Mouse (Mus musculus): Measurements from ENCODE around the gene Wdr13.
"Not testable (repeated sequence)": the region's sequence is repeated elsewhere in the genome, so short reads cannot be mapped to it uniquely, and the experiment has no call there.

Gene Wdr13

DNA sequence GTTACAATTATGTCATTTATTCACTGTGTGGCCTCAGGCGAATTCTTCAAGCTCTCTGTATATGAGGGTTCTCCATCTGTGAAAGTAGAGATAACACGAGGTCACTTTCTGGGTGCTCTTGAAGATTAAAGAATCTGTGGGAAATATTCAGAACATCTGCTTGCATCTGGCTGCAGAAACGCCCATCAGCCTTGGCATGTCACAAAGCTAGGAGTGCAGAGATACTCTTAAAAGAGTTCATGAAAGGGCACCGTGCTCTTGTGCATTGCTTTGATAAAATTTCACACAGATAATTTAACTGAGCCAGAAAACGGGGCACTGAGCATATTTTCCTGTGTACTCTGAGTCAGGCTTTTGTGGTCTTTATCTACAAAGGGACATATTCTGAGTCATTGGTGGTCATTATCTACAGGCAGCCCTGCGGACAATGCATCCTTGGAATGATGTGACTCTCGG lies 30.5 kb downstream of the Wdr13 start:
- DNase-seq, result no peak

DNA sequence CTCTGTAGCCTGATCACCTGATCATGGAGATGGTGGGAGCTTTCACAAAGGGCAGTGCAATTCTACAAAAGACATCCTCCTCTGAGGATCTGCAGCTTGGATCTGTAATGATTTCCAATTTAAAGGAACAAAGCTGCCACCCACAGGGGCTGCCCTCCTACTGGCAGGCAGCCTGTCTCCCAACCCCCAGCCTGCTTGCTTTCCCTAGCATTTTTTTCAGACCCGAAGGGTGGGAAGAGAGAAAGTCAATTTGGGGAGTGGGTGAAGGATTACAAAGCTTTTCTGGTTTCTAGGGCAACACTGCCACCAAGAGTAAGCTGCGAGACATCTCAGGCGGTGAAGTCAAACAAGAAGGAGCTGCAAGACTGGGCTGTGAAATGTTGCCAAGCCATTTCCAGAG lies 31.7 kb downstream of the Wdr13 start:
- DNase-seq, result peak; percentile 10 to 15

- no peak for DNase-seq
Measured at GRCm38 (mm10) chrX:8099435-8099834, 33.3 kb downstream of the Wdr13 start.

DNA sequence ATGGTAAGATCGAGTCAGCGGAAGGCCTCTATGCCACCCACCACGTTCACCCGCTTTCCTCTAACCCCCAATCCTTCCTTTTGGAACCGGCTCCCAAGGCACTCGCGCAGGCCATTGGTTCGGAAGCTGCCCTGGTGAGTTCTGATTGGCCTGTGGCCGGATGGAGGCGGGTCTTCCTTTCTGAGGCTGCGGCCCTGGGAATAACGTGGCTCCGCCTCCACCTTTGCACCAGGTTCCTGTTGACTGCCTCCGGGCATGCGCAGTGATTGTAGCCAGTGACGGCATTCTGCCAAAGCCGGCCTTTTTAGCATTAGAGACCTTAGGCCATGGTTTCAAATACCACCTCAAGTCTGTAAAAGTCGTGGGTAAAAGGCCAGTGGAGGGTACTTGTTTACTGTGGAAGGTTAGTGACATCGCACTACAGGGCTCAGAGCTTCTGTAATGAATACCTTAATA lies 35.9 kb downstream of the Wdr13 start:
- DNase-seq, result peak; percentile 94 to 97

- DNase-seq, result peak; percentile 83 to 93
Measured at GRCm38 (mm10) chrX:8096068-8096786, 36.5 kb downstream of the Wdr13 start.

- peak; percentile 14 to 30 for DNase-seq
Measured at GRCm38 (mm10) chrX:8095546-8095945, 37.1 kb downstream of the Wdr13 start.

DNA sequence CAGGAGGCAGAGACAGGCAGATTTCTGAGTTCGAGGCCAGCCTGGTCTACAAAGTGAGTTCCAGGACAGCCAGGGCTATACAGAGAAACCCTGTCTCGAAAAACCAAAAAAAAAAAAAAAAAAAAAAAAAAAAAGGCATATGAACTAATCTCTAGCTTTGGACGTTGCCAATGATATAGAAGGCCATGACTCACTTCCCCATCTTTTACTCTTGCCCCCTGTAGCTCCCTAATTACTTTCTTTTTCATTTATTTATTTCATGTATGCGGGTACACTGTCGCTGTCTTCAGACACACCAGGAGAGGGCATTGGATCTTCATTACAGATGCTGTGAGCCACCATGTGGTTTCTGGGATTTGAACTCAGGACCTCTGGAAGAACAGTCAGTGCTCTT lies 41.7 kb downstream of the Wdr13 start:
- not testable (repeated sequence) for DNase-seq

DNA sequence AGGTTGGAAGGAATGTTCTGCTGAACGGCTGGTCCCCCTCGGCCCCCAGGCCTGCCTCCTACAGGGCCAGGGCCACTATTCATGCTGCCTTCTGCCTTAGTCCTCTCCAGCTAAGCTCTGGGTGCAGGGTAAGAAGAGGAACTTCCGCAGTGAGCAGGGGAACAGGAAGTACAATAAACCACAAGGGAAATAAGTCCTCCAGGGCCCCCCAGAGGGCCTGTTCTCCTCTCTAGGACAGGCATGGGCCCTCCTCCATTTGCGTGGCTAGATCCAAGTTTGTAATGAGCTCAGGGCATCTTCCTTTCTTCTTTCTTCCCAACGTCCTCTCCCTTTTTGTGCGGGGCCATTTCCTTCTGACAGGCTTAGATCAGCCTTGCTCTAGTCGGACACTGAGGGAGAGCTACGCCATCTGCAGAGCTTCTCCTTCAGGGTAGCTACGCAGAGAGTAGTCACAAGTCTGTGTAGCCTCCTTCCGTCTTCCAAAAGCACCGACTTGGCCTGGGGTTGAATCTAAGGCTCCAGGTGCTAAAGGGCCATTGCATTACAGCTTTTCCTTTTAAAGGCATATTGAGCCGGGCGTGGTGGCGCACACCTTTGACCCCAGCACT lies 42.2 kb downstream of the Wdr13 start, which contains the start of gene Was:
TSS of gene Was (minus strand) at position 153 of the 608 bp plus-strand sequence.
- no peak for DNase-seq

GRCm38 (mm10) chrX:8089746-8090145 lies 42.9 kb downstream of the Wdr13 start:
- DNase-seq, result no peak

GRCm38 (mm10) chrX:8085611-8086010 lies 47.1 kb downstream of the Wdr13 start:
- no peak for DNase-seq

GRCm38 (mm10) chrX:8084771-8085259 lies 47.9 kb downstream of the Wdr13 start:
- no peak for DNase-seq

GRCm38 (mm10) chrX:8075104-8075503 lies 57.6 kb downstream of the Wdr13 start:
- DNase-seq, result no peak

DNA sequence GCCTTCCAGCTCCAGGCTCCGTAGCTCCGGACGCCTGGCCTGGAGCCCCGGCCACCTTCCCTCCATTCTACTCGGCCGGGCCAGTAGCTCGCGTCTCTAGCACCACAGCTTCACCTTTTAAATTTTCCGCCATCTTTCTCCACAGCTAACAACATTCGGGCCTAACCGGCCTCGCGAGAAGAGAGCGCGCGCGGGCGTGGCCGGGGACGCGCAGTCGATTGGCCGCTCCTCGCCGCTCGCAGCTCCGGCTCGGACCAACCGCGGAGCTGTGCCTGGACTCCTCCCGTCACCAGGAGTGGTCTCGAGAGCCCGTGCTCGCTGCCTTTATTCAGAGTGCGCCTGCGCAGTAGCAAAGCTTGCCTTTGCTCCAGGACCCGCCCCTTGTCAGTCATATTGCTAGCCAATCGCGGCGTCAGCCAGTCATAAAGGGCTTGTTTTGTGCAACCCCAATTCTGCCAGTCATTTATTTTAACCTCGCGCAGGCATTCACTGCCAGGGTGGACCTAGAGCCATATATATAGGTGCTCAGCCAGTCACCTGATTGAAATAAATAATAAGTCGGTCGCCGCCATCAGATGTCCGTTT lies 58.2 kb downstream of the Wdr13 start, which contains the start of gene Suv39h1:
TSS of gene Suv39h1 (minus strand) at position 331 of the 585 bp plus-strand sequence.
- peak; percentile 90 to 94 for DNase-seq

DNA sequence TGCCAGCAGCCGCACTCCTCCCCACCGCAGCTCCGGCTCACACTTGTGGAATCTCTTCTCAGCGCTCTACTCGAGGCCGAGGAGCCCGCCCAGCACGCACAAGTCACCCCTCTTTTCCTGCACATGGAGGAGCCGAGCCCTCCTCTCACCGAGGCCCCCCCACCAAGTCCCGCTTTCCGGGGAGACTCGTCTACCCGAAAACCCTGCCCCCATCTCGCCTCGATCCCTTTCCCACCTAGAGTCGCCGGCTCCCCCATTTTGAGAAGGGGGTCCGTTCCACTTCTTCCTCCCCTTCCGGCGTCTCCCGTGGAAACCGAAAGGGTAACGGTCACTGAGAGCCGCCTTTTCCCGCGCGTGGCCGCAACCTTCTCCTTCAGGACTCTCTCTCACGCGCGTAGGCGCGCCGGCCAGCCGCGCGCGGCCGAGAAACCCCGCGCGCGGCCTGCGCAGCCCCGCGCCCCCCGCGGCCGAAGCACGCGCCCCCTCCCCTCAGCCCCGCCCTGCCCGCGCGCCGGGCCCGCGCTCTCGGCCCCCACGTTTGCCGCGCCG lies 58.7 kb downstream of the Wdr13 start:
- no peak for DNase-seq
